Mouse (Mus musculus): Measurements from ENCODE around the gene Odf3l1. TPM values are rescaled to one million over a fixed set of nuclear protein-coding genes. Genes with fewer than 3 reads are reported as not detected.

Odf3l1 gene
- total and polyA plus RNA-seq, 2 experiments from 2014 or later = 0.25 TPM; not detected in 1

DNA sequence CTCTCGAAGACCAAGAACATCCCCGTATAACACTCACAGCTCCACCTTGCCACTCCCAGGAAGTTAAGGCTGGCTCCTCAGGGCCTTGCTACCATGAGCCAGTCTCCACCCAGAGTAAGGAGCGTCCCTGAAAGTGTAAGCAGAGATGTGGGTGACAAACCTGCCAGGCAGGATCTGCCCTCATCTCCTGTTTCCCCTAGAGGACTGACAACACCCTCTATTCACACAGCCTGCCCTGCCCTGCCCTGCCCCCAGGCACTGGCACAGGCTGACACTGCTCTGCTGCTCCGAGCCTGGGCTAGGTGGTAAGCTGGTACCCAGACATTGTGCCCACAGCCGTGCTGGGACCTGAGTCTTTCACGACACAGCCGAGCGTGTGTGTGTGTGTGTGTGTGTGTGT lies 36.7 kb upstream of the Odf3l1 start:
- DNase-seq (ENCODE audit: low spot score) (no peak), ATAC-seq (ENCODE audit: low FRiP score) (no peak)
- Histone ChIP-seq H3K9me3 (ENCODE audit: low read length) (no peaks in the 10 kb centered on the region), H3K4me2 (ENCODE audit: low read depth, low read length, poor library complexity, severe bottlenecking) (no peak overlapping the region), H3K4me3 (ENCODE audit: low read depth, low read length) (no peak overlapping the region), H3K4me1 (ENCODE audit: insufficient read depth, low read length) (no peaks in the 10 kb centered on the region), H3K27me3 (ENCODE audit: insufficient read depth, low read length) (no peaks in the 10 kb centered on the region), H3K36me3 (ENCODE audit: insufficient read depth, low read length) (no peaks in the 10 kb centered on the region), H3K27ac (ENCODE audit: low read depth, low read length) (no peak overlapping the region), H3K9ac (replicated peaks; ENCODE audit: low read length, poor library complexity, severe bottlenecking) (no peak overlapping the region)
- TF ChIP-seq CTCF (IDR thresholded peaks at IDR 0.05) = no peak
- 73% methylated on average over 8 of the region's 8 CpGs for WGBS

DNA sequence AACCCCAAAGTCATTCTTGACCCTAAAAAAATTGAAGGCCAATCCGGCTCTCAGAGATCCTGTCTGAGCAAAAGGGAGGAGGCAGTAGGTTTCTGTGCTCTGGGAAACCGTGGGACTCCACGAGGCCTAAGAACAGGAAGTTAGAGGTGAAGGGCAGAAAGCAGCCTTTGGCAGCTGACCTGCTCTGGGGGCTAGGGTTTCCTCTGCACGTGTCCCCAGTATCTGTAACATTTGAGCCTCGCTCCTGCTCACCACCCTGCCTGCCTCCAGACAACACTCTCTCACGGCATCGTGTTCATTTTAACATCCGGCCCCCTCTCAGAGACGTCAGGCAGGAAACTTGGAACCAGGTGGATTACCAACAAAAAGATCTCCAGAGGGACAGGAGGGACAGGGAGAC lies 36.1 kb upstream of the Odf3l1 start:
- ATAC-seq (ENCODE audit: low FRiP score) (no peak), DNase-seq (ENCODE audit: low spot score) (no peak)
- no peak overlapping the region for H3K4me2 ChIP-seq (ENCODE audit: low read depth, low read length, poor library complexity, severe bottlenecking)
- TF ChIP-seq CTCF (IDR thresholded peaks at IDR 0.05) = no peak
- H3K9ac ChIP-seq (replicated peaks; ENCODE audit: low read length, poor library complexity, severe bottlenecking) = no peak overlapping the region
- H3K27ac ChIP-seq (ENCODE audit: low read depth, low read length) = no peak overlapping the region
- H3K4me1 ChIP-seq (ENCODE audit: insufficient read depth, low read length) = no peaks in the 10 kb centered on the region
- no peak overlapping the region for H3K4me3 ChIP-seq (ENCODE audit: low read depth, low read length)
- H3K9me3 ChIP-seq (ENCODE audit: low read length) = no peaks in the 10 kb centered on the region
- H3K27me3 ChIP-seq (ENCODE audit: insufficient read depth, low read length) = no peaks in the 10 kb centered on the region
- 69% methylated on average over 9 of the region's 9 CpGs for WGBS
- H3K36me3 ChIP-seq (ENCODE audit: insufficient read depth, low read length) = no peaks in the 10 kb centered on the region

DNA sequence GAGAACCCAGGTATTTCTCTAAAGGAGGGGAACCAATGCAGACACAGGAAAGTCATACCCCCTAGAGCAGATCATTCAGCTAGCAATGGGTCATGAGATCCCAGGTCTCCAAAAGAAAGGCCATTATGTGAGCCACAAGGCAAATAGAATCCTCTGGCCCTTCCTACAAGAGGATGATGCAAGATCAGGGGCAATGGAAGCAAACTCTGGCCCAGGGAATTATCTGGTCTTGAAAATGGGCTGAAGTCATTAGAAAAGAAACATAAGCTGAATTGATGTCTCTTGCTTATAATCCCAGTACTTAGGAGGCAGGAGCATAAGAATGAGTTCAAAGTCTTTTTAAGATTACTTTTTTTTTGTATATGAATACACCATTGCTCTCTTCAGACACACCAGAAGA lies 35.6 kb upstream of the Odf3l1 start:
- TF ChIP-seq CTCF (IDR thresholded peaks at IDR 0.05) = no peak
- Histone ChIP-seq H3K4me3 (ENCODE audit: low read depth, low read length) (no peak overlapping the region), H3K27me3 (ENCODE audit: insufficient read depth, low read length) (no peaks in the 10 kb centered on the region), H3K4me2 (ENCODE audit: low read depth, low read length, poor library complexity, severe bottlenecking) (no peak overlapping the region), H3K9me3 (ENCODE audit: low read length) (no peaks in the 10 kb centered on the region), H3K9ac (replicated peaks; ENCODE audit: low read length, poor library complexity, severe bottlenecking) (no peak overlapping the region), H3K4me1 (ENCODE audit: insufficient read depth, low read length) (no peaks in the 10 kb centered on the region), H3K27ac (ENCODE audit: low read depth, low read length) (no peak overlapping the region), H3K36me3 (ENCODE audit: insufficient read depth, low read length) (no peaks in the 10 kb centered on the region)
- no peak for ATAC-seq (ENCODE audit: low FRiP score)
- no peak for DNase-seq (ENCODE audit: low spot score)

DNA sequence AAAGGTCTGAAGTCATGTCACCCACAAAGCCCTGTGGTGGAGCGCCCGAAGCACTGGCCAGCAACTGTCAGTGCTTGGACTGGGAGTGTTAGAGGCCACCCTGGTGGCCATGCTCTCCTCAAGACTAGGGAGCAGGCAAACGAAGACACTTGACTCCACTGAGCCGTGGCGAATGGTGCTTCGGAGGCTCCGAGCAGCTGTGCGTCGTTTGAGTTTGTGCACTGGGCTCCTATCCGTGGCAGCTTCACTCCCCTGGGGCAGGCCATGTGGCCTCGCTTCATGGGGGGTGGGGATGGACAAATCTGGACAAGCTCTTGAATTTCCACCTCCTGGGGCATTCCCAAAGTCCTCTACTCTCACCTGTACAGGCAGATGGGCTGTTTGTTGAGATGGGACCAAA lies 34.9 kb upstream of the Odf3l1 start:
- H3K4me2 ChIP-seq (ENCODE audit: low read depth, low read length, poor library complexity, severe bottlenecking) = no peak overlapping the region
- 70% methylated on average over 11 of the region's 11 CpGs for WGBS
- no peak overlapping the region for H3K27ac ChIP-seq (ENCODE audit: low read depth, low read length)
- H3K27me3 ChIP-seq (ENCODE audit: insufficient read depth, low read length) = no peaks in the 10 kb centered on the region
- no peak for TF ChIP-seq CTCF (IDR thresholded peaks at IDR 0.05)
- H3K4me3 ChIP-seq (ENCODE audit: low read depth, low read length) = no peak overlapping the region
- DNase-seq (ENCODE audit: low spot score) (no peak), ATAC-seq (ENCODE audit: low FRiP score) (no peak)
- no peaks in the 10 kb centered on the region for H3K9me3 ChIP-seq (ENCODE audit: low read length)
- H3K36me3 ChIP-seq (ENCODE audit: insufficient read depth, low read length) = no peaks in the 10 kb centered on the region
- no peaks in the 10 kb centered on the region for H3K4me1 ChIP-seq (ENCODE audit: insufficient read depth, low read length)
- H3K9ac ChIP-seq (replicated peaks; ENCODE audit: low read length, poor library complexity, severe bottlenecking) = no peak overlapping the region

DNA sequence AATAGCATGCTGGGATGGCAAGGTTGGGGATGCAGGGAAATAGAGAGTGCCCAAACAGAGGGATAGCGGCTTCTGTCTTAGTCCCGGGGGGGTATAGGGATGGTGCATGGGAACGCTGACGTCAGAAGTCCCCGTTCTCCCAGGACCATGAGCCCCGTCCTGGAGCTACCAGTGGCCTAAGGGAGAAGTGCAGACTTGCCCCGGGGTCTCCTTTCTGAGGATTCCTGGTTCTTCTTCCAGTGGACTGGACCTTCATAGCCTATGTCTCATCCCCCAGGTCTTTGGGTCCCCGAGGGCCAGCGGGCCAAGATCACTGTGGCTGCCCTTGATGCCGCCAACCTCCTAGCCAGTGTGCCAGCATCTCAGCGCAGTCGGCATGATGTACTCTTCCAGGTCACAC lies 32.3 kb upstream of the Odf3l1 start:
- no peak overlapping the region for H3K27ac ChIP-seq (ENCODE audit: low read depth, low read length)
- H3K9me3 ChIP-seq (ENCODE audit: low read length) = no peaks in the 10 kb centered on the region
- no peak overlapping the region for H3K4me3 ChIP-seq (ENCODE audit: low read depth, low read length)
- H3K27me3 ChIP-seq (ENCODE audit: insufficient read depth, low read length) = 0 out of 2 replicates have a peak, but pooled peaks cover 2% of the 10 kb centered on the region
- H3K36me3 ChIP-seq (ENCODE audit: insufficient read depth, low read length) = no peaks in the 10 kb centered on the region
- H3K4me2 ChIP-seq (ENCODE audit: low read depth, low read length, poor library complexity, severe bottlenecking) = no peak overlapping the region
- no peak overlapping the region for H3K9ac ChIP-seq (replicated peaks; ENCODE audit: low read length, poor library complexity, severe bottlenecking)
- ATAC-seq (ENCODE audit: low FRiP score) = no peak
- no peaks in the 10 kb centered on the region for H3K4me1 ChIP-seq (ENCODE audit: insufficient read depth, low read length)
- 91% methylated on average over 12 of the region's 12 CpGs for WGBS
- no peak for TF ChIP-seq CTCF (IDR thresholded peaks at IDR 0.05)
- DNase-seq (ENCODE audit: low spot score) = no peak

DNA sequence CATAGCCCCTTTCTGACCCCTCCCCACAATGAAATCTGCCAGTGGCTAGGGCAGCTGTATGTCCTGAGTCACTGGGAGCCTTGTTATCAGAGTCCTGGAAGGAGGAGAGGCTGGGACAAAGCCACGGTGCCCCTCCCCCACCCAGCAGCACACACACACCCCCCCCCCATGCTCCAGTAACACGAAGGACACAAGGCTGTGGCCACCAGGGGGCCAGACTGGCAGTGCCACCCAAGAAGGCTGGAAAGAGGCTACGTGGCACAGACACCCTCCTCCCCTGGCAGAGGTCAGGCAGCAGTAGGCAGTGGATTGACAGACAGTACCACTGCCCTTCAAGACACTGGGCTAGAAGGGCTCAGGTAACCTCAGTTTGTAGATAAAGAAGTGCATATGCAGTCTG lies 29.5 kb upstream of the Odf3l1 start:
- DNase-seq (ENCODE audit: low spot score) = peak; percentile 58
- Histone ChIP-seq H3K4me1 (ENCODE audit: insufficient read depth, low read length) (no peaks in the 10 kb centered on the region), H3K36me3 (ENCODE audit: insufficient read depth, low read length) (no peaks in the 10 kb centered on the region), H3K27ac (ENCODE audit: low read depth, low read length) (no peak overlapping the region), H3K9ac (replicated peaks; ENCODE audit: low read length, poor library complexity, severe bottlenecking) (no peak overlapping the region), H3K4me2 (ENCODE audit: low read depth, low read length, poor library complexity, severe bottlenecking) (no peak overlapping the region), H3K4me3 (ENCODE audit: low read depth, low read length) (no peak overlapping the region), H3K9me3 (ENCODE audit: low read length) (no peaks in the 10 kb centered on the region), H3K27me3 (ENCODE audit: insufficient read depth, low read length) (0 out of 2 replicates have a peak, but pooled peaks cover 2% of the 10 kb centered on the region)
- 4% methylated on average over 3 of the region's 3 CpGs for WGBS
- peak; percentile 57 for TF ChIP-seq CTCF (IDR thresholded peaks at IDR 0.05)
- no peak for ATAC-seq (ENCODE audit: low FRiP score)

All from midbrain, postnatal 0 days (tissue).